Mouse (Mus musculus) forebrain, embryonic 10.5 days (tissue): ENCODE measurements around the gene Gm5148. TPM values are rescaled to one million over a fixed set of nuclear protein-coding genes. Genes with fewer than 3 reads are reported as not detected.

Source experiments
- DNase-seq: peaks from one replicate; pipeline ENCODE4 v3.0.0-alpha.2; 2017; ENCODE audit warnings: low spot score; ENCODE audit errors: extremely low spot score
- H3K27ac ChIP-seq: fragments of 300-500 bp; sonication (generic); 2 replicates; pipeline ENCODE4 v1.5.1; 2016; ENCODE audit warnings: mild to moderate bottlenecking
- H3K27me3 ChIP-seq: fragments of 300-500 bp; sonication (generic); 2 replicates; pipeline ENCODE4 v1.6.1; 2016; ENCODE audit warnings: mild to moderate bottlenecking; ENCODE audit not compliant: poor library complexity, severe bottlenecking
- H3K36me3 ChIP-seq: fragments of 300-500 bp; sonication (generic); replicated peaks from 2 replicates; pipeline ENCODE4 v1.6.1; 2016; ENCODE audit warnings: mild to moderate bottlenecking, moderate library complexity
- H3K4me1 ChIP-seq: fragments of 300-500 bp; sonication (generic); 2 replicates; pipeline ENCODE4 v1.6.1; 2016
- H3K4me3 ChIP-seq: fragments of 300-500 bp; sonication (generic); 2 replicates; pipeline ENCODE4 v1.5.1; 2016; ENCODE audit warnings: mild to moderate bottlenecking, moderate library complexity
- H3K9me3 ChIP-seq: fragments of 300-500 bp; sonication (generic); 2 replicates; pipeline ENCODE4 v1.6.1; 2016; ENCODE audit warnings: mild to moderate bottlenecking, moderate library complexity
- WGBS: fragments of 180-500 bp; shearing (Covaris S2); methylation state at CpG from one replicate; pipeline ENCODE4 v1.1.7; 2016; 5-methylcytosine and 5-hydroxymethylcytosine counted together
- polyA plus RNA-seq: library from polyadenylated mRNA; unstranded; fragments of >200 nt; fragmentation: Nextera tagmentation; extraction: Ambion mirVana; gene quantifications from 2 replicates; pipeline ENCODE4 v1.2.1, GENCODE M21; 2016

Gene Gm5148
- polyA plus RNA-seq, 1 experiment from 2014 or later: 2.4 TPM

DNA sequence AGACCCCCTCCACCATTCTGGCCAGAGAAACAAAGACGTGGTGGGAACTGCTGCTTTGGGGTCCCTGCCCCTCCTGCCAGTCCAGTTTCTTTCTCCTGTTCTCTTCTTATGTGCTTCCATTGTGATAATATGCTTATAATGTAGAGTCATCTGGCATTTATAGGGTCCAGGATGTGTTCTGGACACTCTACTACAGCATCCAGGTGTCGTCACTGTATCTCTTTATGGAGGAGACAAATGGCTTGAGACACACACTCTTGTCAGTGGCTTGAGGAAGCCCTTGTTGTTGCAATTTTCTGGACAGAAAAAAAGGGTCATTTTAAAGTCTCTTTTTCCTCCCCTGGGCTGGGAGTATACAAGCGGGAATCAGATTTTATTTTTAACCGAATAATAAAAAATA, 33.3 kb upstream of the Gm5148 start:
- H3K36me3 ChIP-seq: no peaks in the 10 kb centered on the region
- WGBS: 25% methylated on average over 4 of the region's 4 CpGs
- H3K27me3 ChIP-seq: peaks cover 27% of the 10 kb centered on the region
- peak overlapping the region; percentile 30; the same call in 1 of the 2 replicates for H3K4me3 ChIP-seq
- DNase-seq: no peak
- H3K4me1 ChIP-seq: peaks cover 22% of the 10 kb centered on the region
- H3K9me3 ChIP-seq: 0 out of 2 replicates have a peak, but pooled peaks cover 7% of the 10 kb centered on the region
- H3K27ac ChIP-seq: peak overlapping the region; percentile 72; the same call in 1 of the 2 replicates

DNA sequence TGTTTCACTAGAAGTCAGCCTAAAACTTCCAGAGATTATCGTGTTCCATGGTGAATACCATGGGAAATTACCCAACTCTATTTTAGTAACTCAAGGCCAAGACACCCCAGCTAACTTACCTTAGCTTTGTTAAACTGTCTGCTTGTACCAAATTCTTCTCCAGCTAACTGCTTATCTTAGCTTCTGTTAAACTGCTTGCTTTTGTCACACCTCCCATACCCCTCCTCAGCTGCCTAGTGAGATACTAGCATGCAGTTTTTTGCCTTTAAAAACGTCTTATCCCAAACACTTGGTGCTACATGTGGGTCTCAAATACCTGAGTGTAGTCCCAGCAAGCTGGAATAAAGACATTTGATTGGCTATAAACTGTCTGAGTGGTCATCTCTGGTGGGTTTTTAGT, 31.7 kb upstream of the Gm5148 start:
- 79% methylated on average over 2 of the region's 2 CpGs for WGBS
- Histone ChIP-seq H3K36me3 (no peaks in the 10 kb centered on the region), H3K27ac (no peak overlapping the region), H3K4me3 (no peak overlapping the region), H3K4me1 (peaks cover 19% of the 10 kb centered on the region), H3K9me3 (0 out of 2 replicates have a peak, but pooled peaks cover 7% of the 10 kb centered on the region), H3K27me3 (peaks cover 27% of the 10 kb centered on the region)
- DNase-seq: no peak

DNA sequence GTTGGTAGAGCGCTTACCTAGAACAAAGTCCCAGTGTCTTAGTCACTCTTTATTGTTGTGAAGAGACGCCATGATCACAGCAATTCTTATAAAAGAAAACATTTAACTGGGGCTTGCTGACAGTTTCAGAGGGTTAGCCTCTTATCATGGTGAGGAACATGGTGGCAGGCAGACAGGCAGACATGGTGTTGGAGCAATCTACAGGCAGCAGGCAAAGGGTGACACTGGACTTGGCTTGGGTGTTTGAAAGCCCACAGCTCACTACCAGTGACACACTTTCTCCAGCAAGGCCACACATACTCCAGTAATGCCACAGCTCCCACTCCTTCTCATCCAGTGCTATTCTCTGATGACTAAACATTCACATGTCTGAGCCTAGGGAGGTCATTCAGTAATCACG, 30.3 kb upstream of the Gm5148 start:
- Histone ChIP-seq H3K27me3 (peaks cover 24% of the 10 kb centered on the region), H3K4me3 (no peak overlapping the region), H3K9me3 (0 out of 2 replicates have a peak, but pooled peaks cover 7% of the 10 kb centered on the region), H3K4me1 (peaks cover 19% of the 10 kb centered on the region), H3K27ac (no peak overlapping the region), H3K36me3 (no peaks in the 10 kb centered on the region)
- 93% methylated on average over 3 of the region's 3 CpGs for WGBS
- no peak for DNase-seq

DNA sequence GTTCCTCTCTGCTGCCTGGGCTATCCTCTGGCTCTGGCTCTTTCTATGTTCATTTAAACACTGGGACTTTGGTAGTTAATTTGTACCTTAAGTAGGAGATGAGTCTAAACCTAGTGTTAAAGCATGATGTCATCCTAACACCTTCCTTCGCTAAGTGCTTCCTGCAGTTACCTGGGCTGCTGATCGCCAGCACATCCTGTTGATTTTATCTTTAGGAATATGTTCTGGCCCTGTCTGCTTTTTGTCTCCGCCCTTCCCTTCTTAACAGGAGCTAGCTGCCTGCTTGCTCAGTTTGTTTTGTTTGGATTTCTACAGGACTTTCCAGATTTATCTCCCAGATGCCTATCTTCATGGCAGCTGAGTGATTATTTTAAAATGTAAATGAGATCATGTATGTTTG, 28.9 kb upstream of the Gm5148 start:
- Histone ChIP-seq H3K36me3 (no peaks in the 10 kb centered on the region), H3K27ac (no peak overlapping the region), H3K27me3 (0 out of 2 replicates have a peak, but pooled peaks cover 11% of the 10 kb centered on the region), H3K9me3 (0 out of 2 replicates have a peak, but pooled peaks cover 7% of the 10 kb centered on the region), H3K4me1 (peaks cover 12% of the 10 kb centered on the region), H3K4me3 (no peak overlapping the region)
- WGBS: 89% methylated on average over 3 of the region's 3 CpGs
- DNase-seq: no peak

DNA sequence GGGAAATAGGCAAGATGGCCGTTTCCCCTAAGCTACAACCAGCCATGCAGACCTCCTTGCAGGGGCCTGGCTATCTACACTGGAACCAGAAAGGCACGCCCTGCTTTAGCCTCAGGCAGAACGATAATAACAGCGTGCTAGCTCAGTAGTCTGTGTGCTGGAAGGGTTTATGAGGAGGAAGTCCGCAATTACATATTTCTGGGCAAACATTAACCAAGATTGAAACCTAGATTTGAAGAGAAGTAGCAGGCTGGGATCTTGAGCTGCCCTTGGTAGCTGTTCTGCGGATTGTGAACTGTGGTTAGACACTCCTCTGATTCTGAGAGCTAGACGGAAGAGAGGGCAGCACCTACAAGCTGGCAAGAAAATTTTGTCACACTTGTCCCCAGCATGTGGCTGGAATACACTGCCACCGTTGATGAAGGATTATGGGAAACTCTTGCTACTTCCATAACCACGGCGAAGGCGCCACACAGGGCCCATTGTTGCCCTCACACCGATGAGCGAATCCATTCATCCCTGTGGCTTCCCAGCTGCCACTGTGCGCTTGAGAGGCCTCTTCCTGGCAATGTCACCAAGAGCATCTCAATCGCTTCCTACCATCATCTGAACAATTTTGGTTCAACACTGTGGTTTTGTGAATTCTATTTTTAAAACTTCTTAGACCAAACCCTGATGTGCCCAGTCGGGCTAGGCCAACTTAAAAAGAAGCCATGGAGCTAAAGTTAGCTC, 23.9 kb upstream of the Gm5148 start:
- H3K9me3 ChIP-seq: no peaks in the 10 kb centered on the region
- H3K4me3 ChIP-seq: no peak overlapping the region
- H3K4me1 ChIP-seq: no peaks in the 10 kb centered on the region
- H3K36me3 ChIP-seq: no peaks in the 10 kb centered on the region
- WGBS: 89% methylated on average over 16 of the region's 16 CpGs
- no peaks in the 10 kb centered on the region for H3K27me3 ChIP-seq
- DNase-seq: no peak
- no peak overlapping the region for H3K27ac ChIP-seq

DNA sequence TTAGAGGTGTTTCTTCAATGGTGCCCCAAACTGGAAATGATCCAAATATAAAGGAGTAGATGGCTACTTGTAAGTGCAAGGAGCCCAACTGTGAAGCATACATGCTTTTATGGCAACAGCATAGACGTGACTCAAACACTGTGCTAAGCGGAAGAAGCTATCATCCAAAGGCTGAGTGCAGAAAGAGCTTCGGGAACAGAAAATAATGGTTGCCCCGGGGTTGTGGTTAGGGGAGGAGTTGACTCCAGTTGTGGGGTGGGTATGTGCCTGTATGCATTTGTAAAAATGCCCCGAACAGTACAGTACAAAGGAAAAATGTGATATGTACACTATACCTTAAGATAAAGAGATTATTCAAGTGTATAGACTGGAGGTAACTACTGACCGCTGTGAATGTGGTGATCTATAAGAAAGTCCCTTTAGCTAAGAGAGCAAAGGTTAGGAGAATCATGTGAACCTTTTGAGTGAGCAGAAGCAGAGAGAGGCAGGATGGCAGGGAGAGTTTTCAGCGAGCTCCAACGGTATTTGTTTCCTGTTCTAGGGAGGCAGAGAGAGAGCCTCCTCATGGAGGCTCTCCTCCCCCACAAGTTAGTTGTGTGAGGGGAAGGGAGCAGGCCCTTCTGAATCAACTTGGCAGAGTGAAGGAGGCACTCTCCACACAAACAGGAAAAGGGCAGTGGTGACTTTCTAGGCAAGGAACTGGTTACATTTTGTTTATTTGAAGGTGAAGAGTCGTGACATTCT, 23.1 kb upstream of the Gm5148 start:
- DNase-seq: no peak
- no peak overlapping the region for H3K4me3 ChIP-seq
- no peak overlapping the region for H3K27ac ChIP-seq
- H3K9me3 ChIP-seq: no peaks in the 10 kb centered on the region
- H3K4me1 ChIP-seq: no peaks in the 10 kb centered on the region
- WGBS: 90% methylated on average over 9 of the region's 9 CpGs
- no peaks in the 10 kb centered on the region for H3K27me3 ChIP-seq
- no peaks in the 10 kb centered on the region for H3K36me3 ChIP-seq

DNA sequence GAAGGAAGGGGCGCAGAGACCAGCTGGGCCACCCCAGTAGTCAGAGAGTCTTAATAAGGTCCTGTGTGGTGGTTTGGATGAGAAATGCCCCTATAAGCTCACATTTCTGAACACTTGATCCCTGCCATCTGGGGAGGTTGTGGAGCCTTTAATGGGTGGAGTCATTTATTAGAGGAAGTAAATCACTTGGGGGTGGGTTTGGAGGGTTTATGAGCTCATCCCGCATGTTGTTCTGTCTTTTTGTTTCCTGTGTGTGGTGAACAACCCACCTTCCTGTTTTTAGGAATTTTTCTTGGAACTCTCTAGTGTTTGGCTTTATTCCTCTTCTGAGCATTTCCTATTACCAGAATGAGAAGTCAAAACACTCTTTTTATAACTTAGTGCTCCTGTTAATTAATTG, 19.8 kb upstream of the Gm5148 start:
- Histone ChIP-seq H3K36me3 (no peaks in the 10 kb centered on the region), H3K4me3 (no peak overlapping the region), H3K27ac (no peak overlapping the region)

DNA sequence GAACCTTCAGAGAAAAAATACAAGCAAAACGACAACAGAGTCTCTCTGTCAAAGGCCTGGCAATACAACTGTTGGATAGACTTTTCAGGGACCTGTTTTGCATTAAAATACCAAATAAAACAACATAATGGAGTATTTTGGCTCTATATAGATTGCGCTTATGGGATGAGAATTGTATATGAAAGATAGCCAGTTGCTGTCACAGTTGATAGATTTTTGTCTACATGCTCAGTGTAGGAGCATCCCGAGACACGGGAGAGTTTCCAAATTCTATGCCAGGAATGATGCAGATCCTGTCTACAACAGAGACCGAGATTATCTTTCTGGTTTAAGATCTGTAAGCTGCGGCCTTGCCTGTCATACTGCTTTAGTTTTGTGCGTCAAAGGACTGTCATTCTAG, 15.7 kb upstream of the Gm5148 start:
- Histone ChIP-seq H3K4me3 (no peak overlapping the region), H3K27me3 (no peaks in the 10 kb centered on the region), H3K4me1 (0 out of 2 replicates have a peak, but pooled peaks cover 4% of the 10 kb centered on the region), H3K27ac (no peak overlapping the region), H3K36me3 (no peaks in the 10 kb centered on the region), H3K9me3 (no peaks in the 10 kb centered on the region)
- no peak for DNase-seq
- WGBS: 93% methylated on average over 7 of the region's 7 CpGs

More for the DNA sequence above, 19.8 kb upstream of the Gm5148 start:
- no peaks in the 10 kb centered on the region for H3K27me3 ChIP-seq
- no peak for DNase-seq
- H3K4me1 ChIP-seq: no peaks in the 10 kb centered on the region
- H3K9me3 ChIP-seq: no peaks in the 10 kb centered on the region
- WGBS: 87% methylated on average over 2 of the region's 2 CpGs

DNA sequence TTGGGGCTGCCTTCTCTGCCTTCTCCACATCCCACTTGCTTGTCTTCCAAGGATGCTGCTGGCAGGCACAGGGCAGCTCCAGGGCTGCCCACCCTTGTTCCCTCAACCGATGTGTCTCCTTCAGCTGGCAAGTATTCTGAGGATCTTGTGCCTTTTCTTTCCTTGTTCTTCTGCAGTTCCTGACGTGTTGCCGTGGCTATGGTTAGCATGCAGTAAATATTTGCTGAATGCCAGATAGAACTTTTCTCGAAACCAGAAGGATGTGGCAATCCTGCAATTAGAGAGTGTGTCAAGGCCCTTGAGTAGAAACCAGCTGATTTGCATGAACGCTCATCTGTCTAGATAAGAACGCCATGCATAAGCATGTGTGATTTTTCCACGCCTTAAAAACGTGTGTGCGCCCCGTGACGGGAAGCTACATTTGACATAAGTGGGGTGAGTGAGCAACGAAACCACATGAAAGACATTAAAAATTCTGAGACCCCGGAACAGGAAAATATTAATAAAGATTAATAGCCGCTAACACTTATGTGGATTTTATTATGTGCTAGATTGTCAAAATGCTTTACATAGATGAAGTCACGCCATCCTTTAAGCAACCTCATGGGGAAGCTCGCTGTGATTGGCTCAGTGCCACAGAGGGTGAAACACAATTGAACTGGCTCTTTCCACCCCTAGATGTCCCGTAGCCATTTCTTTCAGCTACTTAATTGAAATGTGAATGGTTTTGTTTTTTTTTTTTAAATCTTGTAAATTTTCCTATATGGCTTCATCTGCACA, 14.1 kb upstream of the Gm5148 start:
- no peak for DNase-seq
- H3K4me1 ChIP-seq: 0 out of 2 replicates have a peak, but pooled peaks cover 4% of the 10 kb centered on the region
- H3K36me3 ChIP-seq: no peaks in the 10 kb centered on the region
- no peaks in the 10 kb centered on the region for H3K9me3 ChIP-seq
- H3K27ac ChIP-seq: no peak overlapping the region
- no peak overlapping the region for H3K4me3 ChIP-seq
- no peaks in the 10 kb centered on the region for H3K27me3 ChIP-seq
- WGBS: 92% methylated on average over 17 of the region's 17 CpGs

DNA sequence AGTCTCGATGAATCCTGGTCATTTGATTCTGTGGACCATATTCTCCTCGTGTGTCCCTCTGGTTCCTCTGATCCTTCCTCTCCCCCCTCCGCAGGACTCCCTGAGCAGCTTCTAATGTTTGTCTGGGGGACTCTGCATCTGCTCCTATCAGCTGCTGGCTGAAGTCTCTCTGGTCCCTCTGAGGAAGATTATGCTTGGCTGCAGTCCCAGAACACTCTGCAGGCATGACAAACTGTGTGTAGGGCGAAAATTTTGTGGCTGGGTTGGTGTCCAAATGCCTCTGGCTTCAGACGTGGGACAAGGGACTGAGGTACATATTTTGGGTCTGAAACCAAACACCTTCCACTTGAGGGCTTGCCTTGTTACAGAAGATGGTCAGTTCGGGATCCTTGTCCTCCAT, 13.1 kb upstream of the Gm5148 start:
- no peak for DNase-seq
- WGBS: 72% methylated on average over 6 of the region's 6 CpGs
- H3K27me3 ChIP-seq: no peaks in the 10 kb centered on the region
- no peak overlapping the region for H3K27ac ChIP-seq
- H3K36me3 ChIP-seq: no peaks in the 10 kb centered on the region
- H3K4me3 ChIP-seq: no peak overlapping the region
- no peaks in the 10 kb centered on the region for H3K9me3 ChIP-seq
- H3K4me1 ChIP-seq: 0 out of 2 replicates have a peak, but pooled peaks cover 4% of the 10 kb centered on the region

DNA sequence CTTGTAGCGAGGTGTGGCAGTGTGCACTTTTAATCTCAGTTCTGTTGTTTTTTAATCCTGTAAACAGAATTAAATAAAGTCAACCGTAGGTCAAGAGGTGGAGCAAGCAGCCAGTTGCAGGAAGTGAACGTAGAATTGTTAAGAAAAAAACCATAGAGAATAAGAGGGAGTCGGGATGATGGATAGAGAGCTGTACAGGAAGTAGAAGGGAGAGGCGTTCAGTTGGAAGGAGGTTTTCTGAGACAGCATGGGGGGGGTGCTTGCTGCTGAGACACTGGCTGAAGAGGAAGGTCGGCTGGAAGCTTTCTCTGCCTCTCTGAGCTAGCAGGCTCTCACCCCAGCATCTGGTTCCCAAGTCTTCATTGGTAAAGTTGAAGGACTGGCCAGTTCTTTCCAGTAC, 10.9 kb upstream of the Gm5148 start:
- 83% methylated on average over 6 of the region's 6 CpGs for WGBS
- Histone ChIP-seq H3K4me3 (no peak overlapping the region), H3K27ac (no peak overlapping the region), H3K36me3 (no peaks in the 10 kb centered on the region), H3K27me3 (no peaks in the 10 kb centered on the region), H3K4me1 (0 out of 2 replicates have a peak, but pooled peaks cover 7% of the 10 kb centered on the region), H3K9me3 (no peaks in the 10 kb centered on the region)
- DNase-seq: no peak

DNA sequence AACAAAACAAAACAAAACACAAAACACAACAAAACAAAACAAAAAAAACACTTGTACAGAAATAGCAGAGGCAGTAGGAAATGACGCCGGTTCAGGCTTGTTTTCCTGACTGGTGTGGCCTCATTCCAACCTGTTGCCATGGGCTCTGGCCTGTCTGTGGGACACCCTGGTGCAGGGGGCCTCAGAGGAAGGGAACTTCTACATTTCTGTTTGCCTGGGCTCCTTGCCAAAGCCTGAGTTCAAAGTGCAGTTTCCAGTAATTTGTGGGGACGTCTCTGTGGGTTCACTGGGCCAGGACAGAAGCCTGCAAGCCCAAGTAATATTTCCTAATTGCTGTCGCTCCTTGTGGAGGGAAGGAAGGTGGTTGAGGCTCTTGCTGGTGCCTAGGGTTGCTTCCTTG, 4.9 kb upstream of the Gm5148 start:
- Histone ChIP-seq H3K4me1 (peaks cover 19% of the 10 kb centered on the region), H3K36me3 (no peaks in the 10 kb centered on the region), H3K27ac (0 out of 2 replicates have a peak overlapping the region, but pooled peaks have one; percentile 33), H3K4me3 (no peak overlapping the region), H3K9me3 (no peaks in the 10 kb centered on the region), H3K27me3 (peaks cover 25% of the 10 kb centered on the region)
- WGBS: 75% methylated on average over 4 of the region's 4 CpGs
- DNase-seq: no peak
